Mouse (Mus musculus) stomach, embryonic 15.5 days (tissue): Measurements from ENCODE around the gene Foxo4. TPM values are rescaled to one million over a fixed set of nuclear protein-coding genes. Genes with fewer than 3 reads are reported as not detected.
A peak's percentile ranks its signal among the peaks of the same experiment; 100 is the strongest.

Experiments used
- ATAC-seq: fragments of 200-750 bp; cut with Nextera tagmentation; 2 replicates; pipeline ENCODE4 v1.8.0; 2017; ENCODE audit warnings: low read depth, moderate number of reproducible peaks, moderate TSS enrichment; ENCODE audit not compliant: insufficient read depth, low FRiP score
- H3K27ac ChIP-seq: fragments of 300-500 bp; sonication (generic); 2 replicates; pipeline ENCODE4 v1.5.1; 2015; ENCODE audit warnings: mild to moderate bottlenecking, inconsistent platforms
- H3K27me3 ChIP-seq: fragments of 300-500 bp; sonication (generic); replicated peaks from 2 replicates; pipeline ENCODE4 v1.6.1; 2015; ENCODE audit warnings: inconsistent platforms
- H3K36me3 ChIP-seq: fragments of 300-500 bp; sonication (generic); 2 replicates; pipeline ENCODE4 v1.6.1; 2015; ENCODE audit warnings: inconsistent platforms
- H3K4me1 ChIP-seq: fragments of 300-500 bp; sonication (generic); 2 replicates; pipeline ENCODE4 v1.6.1; 2015; ENCODE audit warnings: inconsistent platforms
- H3K4me2 ChIP-seq: fragments of 300-500 bp; sonication (generic); 2 replicates; pipeline ENCODE4 v1.6.1; 2015; ENCODE audit warnings: mild to moderate bottlenecking, inconsistent platforms
- H3K4me3 ChIP-seq: fragments of 300-500 bp; sonication (generic); replicated peaks from 2 replicates; pipeline ENCODE4 v1.5.1; 2015; ENCODE audit warnings: inconsistent platforms
- H3K9ac ChIP-seq: fragments of 300-500 bp; sonication (generic); 2 replicates; pipeline ENCODE4 v1.6.1; 2015; ENCODE audit warnings: inconsistent platforms
- H3K9me3 ChIP-seq: fragments of 300-500 bp; sonication (generic); 2 replicates; pipeline ENCODE4 v1.6.1; 2016; ENCODE audit warnings: inconsistent platforms
- WGBS: fragments of 180-500 bp; shearing (Covaris S2); methylation state at CpG from one replicate; pipeline ENCODE4 v1.1.7; 2015; 5-methylcytosine and 5-hydroxymethylcytosine counted together
- polyA plus RNA-seq: library from polyadenylated mRNA; unstranded; fragments of >200 nt; fragmentation: Nextera tagmentation; extraction: Ambion mirVana; gene quantifications from 2 replicates; pipeline ENCODE4 v1.2.1, GENCODE M21; 2015

Foxo4 gene
- polyA plus RNA-seq, 1 experiment from 2014 or later, result 2.1 TPM

GRCm38 (mm10) chrX:101268755-101269124 is 14.4 kb downstream of the Foxo4 start, which contains the start of gene Gm20489:
Gene Gm20489 (minus strand): TSS chrX:101269023.
- H3K27me3 ChIP-seq, result no peaks in the 10 kb centered on the region
- H3K9me3 ChIP-seq, result no peaks in the 10 kb centered on the region
- H3K27ac ChIP-seq, result no peak within 1 kb of the TSS
- no peaks in the 10 kb centered on the region for H3K36me3 ChIP-seq
- 46% methylated on average over 3 of the region's 3 CpGs for WGBS
- no peak within 1 kb of the TSS for H3K4me2 ChIP-seq
- no peaks in the 10 kb centered on the region for H3K4me1 ChIP-seq
- no peak for ATAC-seq
- H3K4me3 ChIP-seq, result no peak within 1 kb of the TSS
- no peak within 1 kb of the TSS for H3K9ac ChIP-seq

DNA sequence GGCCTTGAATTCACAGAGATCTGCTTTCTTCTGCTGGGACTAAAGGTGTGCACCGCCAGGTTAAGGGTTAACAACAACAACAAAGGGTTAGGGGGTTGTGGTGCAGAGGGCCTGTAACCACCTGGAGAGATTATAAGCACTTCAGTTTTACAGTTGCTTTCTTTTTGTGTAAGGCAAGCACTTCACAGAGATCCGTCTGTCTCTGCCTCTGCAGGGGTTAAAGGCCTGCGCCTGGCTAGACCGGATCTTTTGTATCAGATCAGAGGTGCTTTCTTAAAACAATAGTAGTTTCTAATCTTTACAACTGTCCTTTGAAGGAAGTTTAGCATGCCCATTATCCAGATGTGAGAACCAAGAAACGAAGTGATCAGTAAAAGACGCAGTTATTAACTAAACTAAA is 19.1 kb downstream of the Foxo4 start:
- no peaks in the 10 kb centered on the region for H3K9me3 ChIP-seq
- H3K9ac ChIP-seq, result no peak overlapping the region
- peak overlapping the region; percentile 48 for H3K4me2 ChIP-seq
- H3K27me3 ChIP-seq, result no peaks in the 10 kb centered on the region
- no peak for ATAC-seq
- H3K4me1 ChIP-seq, result no peaks in the 10 kb centered on the region
- 27% methylated on average over 6 of the region's 6 CpGs for WGBS
- peaks cover 4% of the 10 kb centered on the region; the same call in 1 of the 2 replicates for H3K36me3 ChIP-seq
- H3K4me3 ChIP-seq, result peak overlapping the region; percentile 47
- no peak overlapping the region for H3K27ac ChIP-seq

DNA sequence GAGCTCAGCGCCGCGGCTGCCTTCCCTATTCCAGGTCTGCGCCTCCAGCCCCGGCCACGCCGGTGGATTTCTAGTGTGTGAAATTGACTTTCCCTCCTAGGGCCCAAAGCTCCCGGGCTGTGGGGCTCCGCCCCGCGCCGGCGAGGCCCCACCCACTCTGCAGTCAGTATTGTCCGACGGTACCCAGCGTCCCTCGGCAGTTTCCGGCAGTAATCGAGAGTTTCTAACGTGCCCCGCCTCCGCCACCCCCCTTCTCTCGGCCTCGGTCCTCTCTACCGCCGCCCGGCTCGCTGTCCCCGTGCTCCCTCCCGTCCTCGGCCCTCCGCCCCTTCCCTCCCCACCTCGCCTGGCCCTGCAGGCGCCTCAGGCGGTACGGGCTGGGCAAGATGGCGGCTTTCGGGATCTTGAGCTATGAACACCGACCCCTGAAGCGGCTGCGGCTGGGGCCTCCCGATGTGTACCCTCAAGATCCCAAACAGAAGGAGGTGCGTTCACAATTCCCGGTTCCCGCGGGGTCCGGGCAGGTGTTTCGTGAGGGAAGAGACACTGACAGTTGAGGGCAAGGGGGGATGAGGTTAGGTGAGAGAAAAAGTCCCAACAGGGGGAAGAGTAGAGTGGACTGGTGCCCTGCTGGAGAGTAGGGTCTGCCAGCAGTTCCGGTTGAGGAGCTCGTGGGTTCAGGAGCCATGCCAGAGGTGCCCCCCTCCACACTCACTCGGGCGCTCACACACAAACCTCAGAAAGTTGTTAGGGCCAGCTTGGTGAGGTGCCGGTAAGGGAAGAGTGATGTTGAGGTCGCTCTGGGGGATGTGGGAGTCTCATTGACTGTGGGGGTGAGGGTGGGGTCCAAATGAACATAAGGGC is 19.8 kb downstream of the Foxo4 start, which contains the start of gene Med12:
TSS of gene Med12 (plus strand) at position 156 of the 864 bp plus-strand sequence.
- ATAC-seq, result peak; percentile 98
- peak within 1 kb of the TSS; percentile 69 for H3K27ac ChIP-seq
- no peaks in the 10 kb centered on the region for H3K9me3 ChIP-seq
- peak within 1 kb of the TSS; percentile 47 for H3K4me3 ChIP-seq
- H3K4me1 ChIP-seq, result no peaks in the 10 kb centered on the region
- peak within 1 kb of the TSS; percentile 38; the same call in 1 of the 2 replicates for H3K9ac ChIP-seq
- peaks cover 4% of the 10 kb centered on the region; the same call in 1 of the 2 replicates for H3K36me3 ChIP-seq
- H3K4me2 ChIP-seq, result peak within 1 kb of the TSS; percentile 48
- whole genome bisulfite sequencing, result 20% methylated on average over 54 of the region's 54 CpGs
- no peaks in the 10 kb centered on the region for H3K27me3 ChIP-seq

- H3K36me3 ChIP-seq, result peaks cover 3% of the 10 kb centered on the region; the same call in 1 of the 2 replicates
- no peak for ATAC-seq
- 73% methylated on average over 6 of the region's 6 CpGs for WGBS
Measured at GRCm38 (mm10) chrX:101282813-101283212, 28.5 kb downstream of the Foxo4 start.

DNA sequence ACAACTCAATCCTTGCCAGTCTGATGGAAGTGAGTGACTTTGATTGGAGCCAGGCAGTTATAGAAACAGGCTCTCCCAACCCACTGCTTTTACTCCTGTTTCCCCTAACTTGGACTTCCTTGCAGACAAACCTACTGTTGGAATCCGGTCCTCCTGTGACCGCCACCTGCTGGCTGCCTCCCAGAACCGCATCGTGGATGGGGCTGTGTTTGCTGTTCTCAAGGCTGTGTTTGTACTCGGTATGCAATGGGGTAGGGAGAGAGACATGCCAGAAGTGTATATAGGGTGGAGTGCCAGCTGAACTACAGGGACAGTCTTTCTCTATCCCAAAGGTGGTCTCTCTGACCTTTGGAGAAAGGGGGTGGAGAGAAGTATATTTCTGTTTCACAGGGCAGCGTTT is 31.2 kb downstream of the Foxo4 start:
- Histone ChIP-seq H3K36me3 (peaks cover 3% of the 10 kb centered on the region; the same call in 1 of the 2 replicates), H3K27me3 (no peaks in the 10 kb centered on the region), H3K4me3 (no peak overlapping the region), H3K9me3 (no peaks in the 10 kb centered on the region), H3K27ac (no peak overlapping the region), H3K4me2 (no peak overlapping the region), H3K9ac (no peak overlapping the region), H3K4me1 (no peaks in the 10 kb centered on the region)
- peak; percentile 44; the same call in 1 of the 2 replicates for ATAC-seq
- WGBS, result 23% methylated on average over 6 of the region's 6 CpGs

More at GRCm38 (mm10) chrX:101282813-101283212, 28.5 kb downstream of the Foxo4 start:
- Histone ChIP-seq H3K27ac (no peak overlapping the region), H3K4me2 (no peak overlapping the region), H3K4me3 (no peak overlapping the region), H3K27me3 (no peaks in the 10 kb centered on the region), H3K4me1 (no peaks in the 10 kb centered on the region), H3K9me3 (no peaks in the 10 kb centered on the region), H3K9ac (no peak overlapping the region)

GRCm38 (mm10) chrX:101285953-101286670 is 31.8 kb downstream of the Foxo4 start:
- no peaks in the 10 kb centered on the region for H3K4me1 ChIP-seq
- no peak for ATAC-seq
- no peak overlapping the region for H3K9ac ChIP-seq
- no peak overlapping the region for H3K4me2 ChIP-seq
- H3K9me3 ChIP-seq, result no peaks in the 10 kb centered on the region
- peaks cover 3% of the 10 kb centered on the region; the same call in 1 of the 2 replicates for H3K36me3 ChIP-seq
- no peaks in the 10 kb centered on the region for H3K27me3 ChIP-seq
- no peak overlapping the region for H3K27ac ChIP-seq
- WGBS, result 91% methylated on average over 14 of the region's 14 CpGs
- no peak overlapping the region for H3K4me3 ChIP-seq

GRCm38 (mm10) chrX:101287543-101287942 is 33.2 kb downstream of the Foxo4 start:
- no peak overlapping the region for H3K9ac ChIP-seq
- no peak overlapping the region for H3K4me2 ChIP-seq
- no peaks in the 10 kb centered on the region for H3K9me3 ChIP-seq
- peak; percentile 88; the same call in 1 of the 2 replicates for ATAC-seq
- H3K36me3 ChIP-seq, result peaks cover 3% of the 10 kb centered on the region; the same call in 1 of the 2 replicates
- H3K4me3 ChIP-seq, result no peak overlapping the region
- no peaks in the 10 kb centered on the region for H3K27me3 ChIP-seq
- no peak overlapping the region for H3K27ac ChIP-seq
- 86% methylated on average over 3 of the region's 3 CpGs for WGBS
- no peaks in the 10 kb centered on the region for H3K4me1 ChIP-seq

- Histone ChIP-seq H3K9me3 (no peaks in the 10 kb centered on the region), H3K27ac (no peak overlapping the region), H3K4me1 (no peaks in the 10 kb centered on the region), H3K36me3 (peaks cover 3% of the 10 kb centered on the region; the same call in 1 of the 2 replicates), H3K27me3 (no peaks in the 10 kb centered on the region), H3K4me3 (no peak overlapping the region), H3K4me2 (no peak overlapping the region), H3K9ac (no peak overlapping the region)
- no peak for ATAC-seq
- WGBS, result 91% methylated on average over 6 of the region's 6 CpGs
Measured at GRCm38 (mm10) chrX:101288432-101288831, 34.1 kb downstream of the Foxo4 start.

DNA sequence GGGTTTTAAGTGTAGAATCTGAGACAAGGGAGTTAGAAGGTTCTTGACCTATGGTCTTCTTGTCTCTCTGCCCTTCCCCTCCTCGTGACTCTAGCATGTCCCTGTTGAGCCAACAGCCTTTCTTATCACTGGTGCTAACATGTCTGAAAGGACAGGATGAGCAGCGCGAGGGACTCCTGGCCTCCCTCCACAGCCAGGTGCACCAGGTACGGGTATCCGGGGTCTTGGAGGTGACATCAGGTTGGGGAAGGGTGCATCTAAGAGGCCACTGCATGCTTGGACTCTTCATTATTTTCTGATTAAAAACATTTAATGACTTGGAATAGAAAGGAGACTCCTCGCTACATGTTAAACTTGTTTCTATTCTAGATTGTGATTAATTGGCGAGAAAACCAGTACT is 34.7 kb downstream of the Foxo4 start:
- 85% methylated on average over 7 of the region's 7 CpGs for WGBS
- no peak overlapping the region for H3K4me2 ChIP-seq
- no peaks in the 10 kb centered on the region for H3K4me1 ChIP-seq
- H3K9me3 ChIP-seq, result no peaks in the 10 kb centered on the region
- no peak overlapping the region for H3K9ac ChIP-seq
- H3K36me3 ChIP-seq, result peaks cover 3% of the 10 kb centered on the region; the same call in 1 of the 2 replicates
- H3K27ac ChIP-seq, result no peak overlapping the region
- no peak for ATAC-seq
- no peaks in the 10 kb centered on the region for H3K27me3 ChIP-seq
- no peak overlapping the region for H3K4me3 ChIP-seq

DNA sequence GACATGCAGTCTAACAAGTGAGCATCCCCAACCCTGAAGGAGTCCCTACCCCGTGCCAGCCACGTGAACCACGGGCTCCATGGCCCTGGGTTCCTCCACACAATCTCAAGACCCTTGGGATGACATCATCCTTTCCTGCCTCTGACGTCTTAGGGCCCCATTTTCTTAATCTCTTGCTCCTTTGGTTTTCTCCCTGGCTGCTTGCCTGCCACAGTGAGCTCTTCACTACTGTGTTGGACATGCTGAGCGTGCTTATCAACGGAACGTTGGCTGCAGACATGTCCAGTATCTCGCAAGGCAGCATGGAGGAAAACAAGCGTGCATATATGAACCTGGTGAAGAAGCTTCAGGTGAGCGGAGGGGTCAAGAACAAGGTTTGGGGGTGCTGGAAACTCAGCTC is 35.8 kb downstream of the Foxo4 start:
- H3K27ac ChIP-seq, result no peak overlapping the region
- WGBS, result 79% methylated on average over 10 of the region's 10 CpGs
- no peak overlapping the region for H3K9ac ChIP-seq
- H3K36me3 ChIP-seq, result peaks cover 3% of the 10 kb centered on the region; the same call in 1 of the 2 replicates
- no peak overlapping the region for H3K4me2 ChIP-seq
- H3K4me3 ChIP-seq, result no peak overlapping the region
- no peaks in the 10 kb centered on the region for H3K9me3 ChIP-seq
- no peak for ATAC-seq
- no peaks in the 10 kb centered on the region for H3K4me1 ChIP-seq
- no peaks in the 10 kb centered on the region for H3K27me3 ChIP-seq

GRCm38 (mm10) chrX:101299055-101299454 is 44.7 kb downstream of the Foxo4 start, which contains the start of gene Nlgn3:
Gene Nlgn3 (plus strand): TSS chrX:101299168.
- ATAC-seq, result no peak
- 21% methylated on average over 20 of the region's 24 CpGs for WGBS
- peak within 1 kb of the TSS; percentile 52 for H3K4me2 ChIP-seq

More at GRCm38 (mm10) chrX:101299055-101299454, 44.7 kb downstream of the Foxo4 start, which contains the start of gene Nlgn3:
- Histone ChIP-seq H3K4me3 (peak within 1 kb of the TSS; percentile 37), H3K9ac (no peak within 1 kb of the TSS), H3K4me1 (no peaks in the 10 kb centered on the region), H3K27me3 (no peaks in the 10 kb centered on the region), H3K27ac (no peak within 1 kb of the TSS), H3K36me3 (no peaks in the 10 kb centered on the region; the same call in 1 of the 2 replicates), H3K9me3 (no peaks in the 10 kb centered on the region)
